9 mouse cellular contexts compared by ENCODE assay signal in genomic region chr2:74691022-74691951, GRCm38 (mm10). TPM values are rescaled to one million over a fixed set of nuclear protein-coding genes. Genes with fewer than 3 reads are reported as not detected.
DNase-seq lines count a peak whose midpoint lies in the region; ATAC-seq and TF ChIP-seq lines count a peak whose summit lies in the region.
"Had no signal": no experiment of that assay in that cellular context is flagged by ENCODE, and none has a peak within 500 bp of the region (broad histone marks: within the 10 kb centered on the region; RNA-seq: fewer than 3 reads in every experiment).

TSS of gene Hoxd10 (plus strand) at chr2:74691924.

- peak; percentile 29 for ATAC-seq in Patski
- peak; percentile 69; the same call in 1 of the 2 replicates for ATAC-seq in heart, embryonic 12.5 days (ENCODE audit: insufficient number of reproducible peaks, low FRiP score)
- no peak for ATAC-seq in granulocyte monocyte progenitor cell, adult 5-6 weeks (replicated peaks; ENCODE audit: poor library complexity, severe bottlenecking)

- peaks cover 77% of the 10 kb centered on the region for H3K27me3 ChIP-seq in Patski
- peaks cover 89% of the 10 kb centered on the region for H3K27me3 ChIP-seq in heart, embryonic 12.5 days (replicated peaks)

- H3K4me2 ChIP-seq in heart, embryonic 12.5 days: peak within 1 kb of the TSS; percentile 26

- POLR2A ChIA-PET in Patski (lab: Charles Lee): no interaction called here

- H3K27ac ChIP-seq in heart, embryonic 12.5 days (ENCODE audit: poor library complexity, severe bottlenecking): no peak within 1 kb of the TSS

- peak within 1 kb of the TSS; percentile 29; the same call in 1 of the 2 replicates for H3K4me3 ChIP-seq in heart, embryonic 12.5 days

- no peak for TF ChIP-seq CTCF in Patski (IDR thresholded peaks at IDR 0.05)

- H3K36me3 ChIP-seq in heart, embryonic 12.5 days: no peaks in the 10 kb centered on the region

- CTCF ChIA-PET in Patski (lab: Charles Lee): interaction anchor here (1.0 kb wide), 1 partner anchor 10 kb away, joined by 3 read pairs; no protein-coding TSS in a partner anchor

- WGBS in heart, embryonic 12.5 days: 1% methylated on average over 56 of the region's 56 CpGs

- 0 out of 2 replicates have a peak, but pooled peaks cover 4% of the 10 kb centered on the region for H3K4me1 ChIP-seq in heart, embryonic 12.5 days (replicated peaks)

- H3K9ac ChIP-seq in heart, embryonic 12.5 days: no peak within 1 kb of the TSS

- DNase-seq in Patski (ENCODE audit: low read depth, low spot score): no peak
- DNase-seq in adrenal gland, postnatal 36 days: peak; percentile 77 to 79
- DNase-seq in kidney, postnatal 14 days: peak; percentile 94
- DNase-seq in ovary, postnatal 14 days (ENCODE audit: low spot score): peak; percentile 60
- no peak for DNase-seq in cerebellum, postnatal 14 days

- no peaks in the 10 kb centered on the region for H3K9me3 ChIP-seq in heart, embryonic 12.5 days (replicated peaks)

- in situ Hi-C loops in Patski (cut with MboI; ENCODE audit: low pct_unique_long_range_greater_than_20kb): loop anchor here (10.0 to 25.0 kb wide), 2 partner anchors 454 to 1071 kb away; no protein-coding TSS in a partner anchor

RNA-seq across cellular contexts. Expression of gene Hoxd10, which starts in this region (rescaled TPM):
- polyA plus RNA-seq in Patski (2021): 0.13 TPM
- not detected for total RNA-seq in adrenal gland, postnatal 36 days (2021)
- polyA plus RNA-seq in heart, embryonic 12.5 days (2016; fragmentation: Nextera tagmentation; extraction: Ambion mirVana): 0.10 TPM in 1 of 2 replicates, not detected in the other
- total RNA-seq in granulocyte monocyte progenitor cell, adult 5-6 weeks (2014; fragmentation: Nextera tagmentation): not detected in 2 replicates
- total RNA-seq in granulocyte monocyte progenitor cell, adult 5-6 weeks (2017): not detected in 2 replicates
- total RNA-seq: common myeloid progenitor, adult 5-6 weeks; neutrophil, adult 5-6 weeks had no signal

Comparison
In these comparisons a context has a peak if more than half of its experiments do, and no peak if none do; other contexts are left out.
1. Peak in ATAC-seq in Patski; RNA of the gene not detected or under 1 TPM.
2. Peak in DNase-seq in adrenal gland, postnatal 36 days; RNA of the gene not detected or under 1 TPM.
3. Peak in ATAC-seq, H3K4me3 ChIP-seq and H3K4me2 ChIP-seq in heart, embryonic 12.5 days; RNA of the gene not detected or under 1 TPM.
4. DNase-seq: peak in kidney, postnatal 14 days (single experiment) and ovary, postnatal 14 days (single experiment); none in Patski (single experiment) and cerebellum, postnatal 14 days (0 of 2).